Mouse (Mus musculus) ovary, adult 2 months (tissue): Measurements from ENCODE around the gene Gm10273. TPM values are rescaled to one million over a fixed set of nuclear protein-coding genes. Genes with fewer than 3 reads are reported as not detected.

Experiments used
- polyA plus RNA-seq: library from polyadenylated mRNA; depleted of rRNA; stranded (reverse); fragments of >200 nt; gene quantifications from 2 replicates; pipeline ENCODE4 v1.2.3, GENCODE M21; 2012; rRNA removed

The Gm10273 gene
- 2.1 and 3.9 TPM in 2 replicates for polyA plus RNA-seq

GRCm38 (mm10) chr10:59395461-59395860, at the start of gene Gm10273:
Gene Gm10273, plus strand, starts transcription at chr10:59395632.

GRCm38 (mm10) chr10:59402899-59403792, 7.7 kb downstream of the Gm10273 start, which contains the start of gene Pla2g12b:
Gene Pla2g12b, plus strand, starts transcription at chr10:59403660.

GRCm38 (mm10) chr10:59441735-59442134, 46.3 kb downstream of the Gm10273 start, which contains the start of gene Oit3:
Gene Oit3, minus strand, starts transcription at chr10:59441778.

Other genes starting within 250 kb of the Gm10273 start
- gene Sept10, start 173.8 kb upstream of the Gm10273 start, polyA plus RNA-seq, result 8.9 and 13.4 TPM in 2 replicates
- 4.5 and 4.8 TPM in 2 replicates for gene Sowahc, start 173.7 kb upstream of the Gm10273 start, polyA plus RNA-seq
- gene P4ha1, start 72.3 kb upstream of the Gm10273 start, polyA plus RNA-seq, result 15.3 and 17.4 TPM in 2 replicates
- gene Pla2g12b, start 8.0 kb downstream of the Gm10273 start, polyA plus RNA-seq, result not detected in 2 replicates
- 1.6 and 1.8 TPM in 2 replicates for gene Oit3, start 46.1 kb downstream of the Gm10273 start, polyA plus RNA-seq
- not detected in 2 replicates for gene Gm10322, start 220.4 kb downstream of the Gm10273 start, polyA plus RNA-seq
- 13.7 and 14.1 TPM in 2 replicates for gene Mcu, start 221.1 kb downstream of the Gm10273 start, polyA plus RNA-seq